Mouse (Mus musculus): ENCODE data around the gene Sema4f.
A peak's percentile ranks its signal among the peaks of the same experiment; 100 is the strongest.

Sema4f gene

GRCm38 (mm10) chr6:82939167-82939912 is at the start of gene Sema4f:
Sema4f (minus strand) TSS chr6:82939769.
- DNase-seq, result peak; percentile 51 to 72

GRCm38 (mm10) chr6:82987411-82987971 is 47.9 kb upstream of the Sema4f start:
- no peak for DNase-seq

- peak; percentile 30 to 36 for DNase-seq
Measured at GRCm38 (mm10) chr6:82971031-82971430, 31.5 kb upstream of the Sema4f start.

- DNase-seq, result no peak
Measured at GRCm38 (mm10) chr6:82969249-82970084, 29.9 kb upstream of the Sema4f start.

GRCm38 (mm10) chr6:82961664-82962063 is 22.1 kb upstream of the Sema4f start:
- DNase-seq, result no peak

- DNase-seq, result no peak
Measured at GRCm38 (mm10) chr6:82956553-82957251, 17.1 kb upstream of the Sema4f start.

- peak in 1 of 2 experiments; percentile 17 for DNase-seq
Measured at GRCm38 (mm10) chr6:82946651-82947050, 7.1 kb upstream of the Sema4f start, which contains the start of gene M1ap. M1ap (plus strand) TSS chr6:82946902.

GRCm38 (mm10) chr6:82945750-82946149 is 6.2 kb upstream of the Sema4f start:
- DNase-seq, result peak; percentile 30 to 35

- no peak for DNase-seq
Measured at GRCm38 (mm10) chr6:82940765-82941164, 1.2 kb upstream of the Sema4f start.

GRCm38 (mm10) chr6:82934616-82935230 is 4.8 kb downstream of the Sema4f start:
- DNase-seq, result no peak

- DNase-seq, result no peak
Measured at GRCm38 (mm10) chr6:82927617-82928016, 12.0 kb downstream of the Sema4f start.

GRCm38 (mm10) chr6:82926528-82926927 is 13.0 kb downstream of the Sema4f start:
- no peak for DNase-seq

- no peak for DNase-seq
Measured at GRCm38 (mm10) chr6:82926106-82926505, 13.5 kb downstream of the Sema4f start.

GRCm38 (mm10) chr6:82925005-82925404 is 14.6 kb downstream of the Sema4f start:
- DNase-seq, result no peak

GRCm38 (mm10) chr6:82921426-82922224 is 17.9 kb downstream of the Sema4f start:
- peak; percentile 24 to 35 for DNase-seq

GRCm38 (mm10) chr6:82919520-82919919 is 20.0 kb downstream of the Sema4f start:
- peak; percentile 33 to 55 for DNase-seq

- no peak for DNase-seq
Measured at GRCm38 (mm10) chr6:82918371-82918770, 21.2 kb downstream of the Sema4f start.

- peak; percentile 59 to 66 for DNase-seq
Measured at GRCm38 (mm10) chr6:82917778-82918129, 21.8 kb downstream of the Sema4f start.

GRCm38 (mm10) chr6:82917076-82917777 is 22.3 kb downstream of the Sema4f start:
- no peak for DNase-seq

GRCm38 (mm10) chr6:82916459-82916858 is 23.1 kb downstream of the Sema4f start:
- DNase-seq, result no peak

GRCm38 (mm10) chr6:82915889-82916288 is 23.7 kb downstream of the Sema4f start:
- DNase-seq, result peak; percentile 74 to 80
